Mouse (Mus musculus) heart, adult 2 months (tissue): ENCODE results near the gene Ttc21a. TPM values are rescaled to one million over a fixed set of nuclear protein-coding genes. Genes with fewer than 3 reads are reported as not detected.

Source experiments
- DNase-seq, 2 experiments: peaks; one replicate each; pipeline ENCODE4 v3.0.0; 2021
- H3K27ac ChIP-seq: fragments of 200-600 bp; 2 replicates; pipeline ENCODE4 v1.8.1; 2022
- H3K27me3 ChIP-seq: fragments of 200-500 bp; 2 replicates; pipeline ENCODE4 v1.6.1; 2012; ENCODE audit warnings: mild to moderate bottlenecking, low read length, inconsistent platforms, mixed read lengths; ENCODE audit not compliant: control insufficient read depth, insufficient read depth
- H3K36me3 ChIP-seq: fragments of 200-500 bp; 2 replicates; pipeline ENCODE4 v1.6.1; 2012; ENCODE audit warnings: low read length, inconsistent platforms; ENCODE audit not compliant: control insufficient read depth, insufficient read depth
- H3K4me1 ChIP-seq: fragments of 200-500 bp; 2 replicates; pipeline ENCODE4 v1.6.1; 2011; ENCODE audit warnings: low read length; ENCODE audit not compliant: control insufficient read depth, insufficient read depth
- H3K4me3 ChIP-seq: fragments of 200-600 bp; 2 replicates; pipeline ENCODE4 v1.8.1; 2022
- H3K79me2 ChIP-seq: fragments of 200-500 bp; replicated peaks from 2 replicates; pipeline ENCODE4 v1.6.1; 2012; ENCODE audit warnings: mild to moderate bottlenecking, inconsistent platforms, low read length, moderate library complexity, mixed read lengths; ENCODE audit not compliant: control insufficient read depth, insufficient read depth
- H3K9ac ChIP-seq: fragments of 200-500 bp; 2 replicates; pipeline ENCODE4 v1.6.1; 2012; ENCODE audit warnings: low read depth, mild to moderate bottlenecking, control low read depth, inconsistent platforms, low read length, mixed read lengths
- CTCF ChIP-seq: fragments of 200-600 bp; IDR thresholded peaks from 2 replicates; pipeline ENCODE4 v1.8.1; 2022; ENCODE audit warnings: antibody characterized with exemption, mild to moderate bottlenecking, moderate library complexity
- EP300 ChIP-seq: fragments of 200-500 bp; IDR thresholded peaks from 2 replicates; pipeline ENCODE4 v1.6.1; 2011; ENCODE audit warnings: low read depth, low read length, control low read depth; ENCODE audit not compliant: insufficient read depth
- POLR2A ChIP-seq: fragments of 200-500 bp; IDR thresholded peaks from 2 replicates; pipeline ENCODE4 v1.6.1; 2011; ENCODE audit warnings: mild to moderate bottlenecking, low read depth, low read length, control low read depth; ENCODE audit not compliant: insufficient read depth
- WGBS: fragments of 180-500 bp; shearing (Covaris S2); methylation state at CpG from one replicate; pipeline ENCODE4 v1.1.7; 2018; 5-methylcytosine and 5-hydroxymethylcytosine counted together
- intact Hi-C: fragments of 180-260 bp; cut with DNase I; formaldehyde crosslinking; loops from one replicate; pipeline ENCODE4 v1.15.1; 2025
- polyA plus RNA-seq: library from polyadenylated mRNA; depleted of rRNA; stranded (reverse); fragments of >200 nt; gene quantifications from 2 replicates; pipeline ENCODE4 v1.2.3, GENCODE M21; 2012
- total RNA-seq, 2 experiments: library from RNA; stranded (reverse); gene quantifications; 2 replicates each; pipeline ENCODE4 v1.2.3; 2021

Gene Ttc21a
- total and polyA plus RNA-seq, 3 experiments, result 0.70 TPM; not detected in 2

DNA sequence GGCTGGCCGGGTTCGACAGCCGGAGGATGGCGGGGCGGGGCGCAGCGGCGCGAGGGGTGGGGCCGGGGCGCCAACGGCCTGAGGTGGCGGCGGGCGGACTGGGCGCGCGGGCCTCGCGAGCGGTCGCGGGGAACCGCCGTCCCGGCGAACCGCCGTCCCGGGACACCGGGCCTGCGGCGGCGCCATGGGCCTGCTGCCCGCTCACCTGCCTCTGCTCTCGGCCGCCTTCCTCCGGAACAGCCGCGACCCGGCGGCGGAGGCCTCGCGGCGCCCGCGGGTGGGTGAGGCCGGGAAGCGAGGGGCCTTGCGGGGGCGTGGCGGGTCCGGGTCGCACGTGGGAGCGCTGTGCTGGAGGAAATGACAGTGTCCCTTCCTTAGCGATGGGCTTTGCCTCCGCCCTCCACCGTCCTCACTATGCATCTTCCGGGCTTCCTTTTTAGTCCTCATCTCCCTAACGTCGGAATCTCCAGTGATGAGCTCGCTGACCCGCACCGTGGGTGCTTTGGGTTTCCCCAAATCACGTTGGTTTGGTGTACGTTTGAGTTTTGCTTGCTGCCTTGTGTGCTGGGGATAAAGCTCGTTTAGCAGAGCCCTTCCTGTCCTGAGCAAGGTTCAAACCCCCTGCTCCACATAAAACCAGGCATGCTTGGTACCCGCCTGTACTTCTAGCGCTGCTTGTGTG, 42.2 kb upstream of the Ttc21a start:
- no peak for TF ChIP-seq POLR2A
- TF ChIP-seq EP300, result no peak
- TF ChIP-seq CTCF, result no peak
- Histone ChIP-seq H3K36me3 (no peaks in the 10 kb centered on the region), H3K79me2 (peaks cover 6% of the 10 kb centered on the region), H3K27ac (peak overlapping the region; percentile 84), H3K27me3 (no peaks in the 10 kb centered on the region), H3K4me3 (peak overlapping the region; percentile 95), H3K4me1 (peaks cover 2% of the 10 kb centered on the region), H3K9ac (peak overlapping the region; percentile 78)
- under 1% methylated on average over 71 of the region's 71 CpGs for WGBS
- no peak for DNase-seq
- intact Hi-C loops, result loop anchor here (10.0 kb wide), 2 partner anchors 250 to 430 kb away; no protein-coding TSS in a partner anchor

GRCm38 (mm10) chr9:119899446-119899845, 38.0 kb upstream of the Ttc21a start:
- WGBS, result 89% methylated on average over 2 of the region's 2 CpGs
- H3K4me3 ChIP-seq, result no peak overlapping the region
- intact Hi-C loops, result loop anchor here (10.0 kb wide), 2 partner anchors 255 to 435 kb away; no protein-coding TSS in a partner anchor
- H3K27me3 ChIP-seq, result no peaks in the 10 kb centered on the region
- H3K4me1 ChIP-seq, result peaks cover 2% of the 10 kb centered on the region
- TF ChIP-seq POLR2A (no peak), EP300 (no peak), CTCF (no peak)
- DNase-seq, result no peak
- H3K36me3 ChIP-seq, result no peaks in the 10 kb centered on the region
- H3K9ac ChIP-seq, result no peak overlapping the region
- peaks cover 6% of the 10 kb centered on the region for H3K79me2 ChIP-seq
- no peak overlapping the region for H3K27ac ChIP-seq

GRCm38 (mm10) chr9:119902410-119903151, 34.8 kb upstream of the Ttc21a start:
- WGBS, result 84% methylated on average over 12 of the region's 12 CpGs
- DNase-seq, result no peak
- intact Hi-C loops, result no loop called here
- no peaks in the 10 kb centered on the region; the same call in 1 of the 2 replicates for H3K4me1 ChIP-seq
- H3K27me3 ChIP-seq, result no peaks in the 10 kb centered on the region
- H3K4me3 ChIP-seq, result no peak overlapping the region
- no peak for TF ChIP-seq CTCF
- H3K27ac ChIP-seq, result no peak overlapping the region
- H3K9ac ChIP-seq, result no peak overlapping the region
- H3K36me3 ChIP-seq, result no peaks in the 10 kb centered on the region
- peaks cover 2% of the 10 kb centered on the region for H3K79me2 ChIP-seq

DNA sequence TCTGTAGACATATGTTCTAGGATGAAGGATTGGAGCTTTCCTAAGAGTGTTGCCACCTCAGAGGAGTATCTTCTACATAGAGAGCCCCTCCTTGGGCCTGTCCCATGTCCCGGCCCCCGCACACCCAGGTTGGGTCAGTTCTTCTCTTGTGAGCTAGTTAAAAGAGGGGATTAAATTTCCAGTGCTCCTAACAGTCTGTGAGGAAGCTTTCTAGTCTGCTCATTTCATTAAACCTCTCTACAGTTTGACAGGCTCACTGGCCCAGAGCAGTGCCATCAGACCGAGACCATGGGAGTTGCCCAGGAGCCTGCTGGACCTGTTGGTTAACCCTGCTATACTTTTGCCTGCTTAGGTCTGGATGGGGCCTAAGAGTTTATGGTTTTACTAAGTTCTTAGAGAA, 28.7 kb upstream of the Ttc21a start:
- intact Hi-C loops, result no loop called here
- no peak for DNase-seq

DNA sequence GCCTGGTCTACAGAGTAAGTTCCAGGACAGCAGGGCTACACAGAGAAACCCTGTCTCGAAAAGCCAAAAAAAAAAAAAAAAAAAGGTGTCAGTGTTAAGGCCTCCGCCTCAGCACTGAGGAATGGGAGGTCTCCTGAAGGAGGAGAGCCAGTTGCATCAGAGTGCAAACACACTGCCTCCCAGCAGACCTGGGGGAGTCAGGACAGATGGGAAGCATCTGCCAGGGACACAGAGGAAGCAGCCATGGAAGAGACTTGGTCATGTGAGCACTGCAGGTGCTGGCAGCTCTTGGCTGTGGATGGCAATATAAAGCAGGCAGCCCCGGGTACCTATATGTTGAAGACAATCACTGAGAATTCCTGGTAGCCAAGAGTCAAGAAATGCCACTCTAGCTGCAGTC, 27.5 kb upstream of the Ttc21a start:
- Histone ChIP-seq H3K79me2 (no peaks in the 10 kb centered on the region), H3K9ac (no peak overlapping the region), H3K27me3 (no peaks in the 10 kb centered on the region), H3K4me1 (no peaks in the 10 kb centered on the region), H3K27ac (no peak overlapping the region), H3K36me3 (no peaks in the 10 kb centered on the region), H3K4me3 (no peak overlapping the region)
- TF ChIP-seq POLR2A (no peak), CTCF (no peak), EP300 (no peak)
- no peak for DNase-seq
- WGBS, result 88% methylated on average over 3 of the region's 3 CpGs
- intact Hi-C loops, result loop anchor here (5.0 kb wide), 1 partner anchor 187 kb away; no protein-coding TSS in a partner anchor

More for the DNA sequence above, 28.7 kb upstream of the Ttc21a start:
- no peak overlapping the region for H3K9ac ChIP-seq
- H3K36me3 ChIP-seq, result no peaks in the 10 kb centered on the region
- no peaks in the 10 kb centered on the region for H3K79me2 ChIP-seq
- WGBS, result 97% methylated on average over 3 of the region's 3 CpGs
- no peaks in the 10 kb centered on the region for H3K27me3 ChIP-seq
- H3K27ac ChIP-seq, result no peak overlapping the region
- TF ChIP-seq POLR2A (no peak), CTCF (no peak), EP300 (no peak)
- H3K4me1 ChIP-seq, result no peaks in the 10 kb centered on the region
- H3K4me3 ChIP-seq, result no peak overlapping the region
